Mouse (Mus musculus): ENCODE data around the gene Col4a5. TPM values are rescaled to one million over a fixed set of nuclear protein-coding genes. Genes with fewer than 3 reads are reported as not detected.

Col4a5 gene
- total and polyA plus RNA-seq, 2 experiments = 0.94 to 2.5 TPM

DNA sequence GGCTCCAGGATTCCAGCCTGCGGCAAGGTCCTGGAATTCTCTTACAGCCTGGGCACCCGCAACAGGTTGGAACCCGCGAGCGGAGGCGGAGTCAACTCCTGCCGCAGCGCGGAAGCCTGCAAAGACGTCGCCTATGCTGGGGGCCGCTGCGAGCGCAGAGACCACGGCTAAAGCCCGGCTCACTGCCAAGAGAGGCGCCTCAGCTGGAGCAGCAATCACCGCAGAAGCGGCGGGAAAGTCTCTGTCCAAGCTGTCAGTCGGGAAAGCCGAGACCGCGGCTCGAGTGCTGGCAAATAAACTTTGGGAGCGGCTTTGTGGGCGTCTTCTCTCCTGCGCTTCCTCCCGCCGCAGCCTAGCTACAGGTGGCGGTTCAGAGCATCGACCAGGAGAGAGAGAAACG, 246.5 kb downstream of the Col4a5 start:
- TF ChIP-seq CTCF (IDR thresholded peaks at IDR 0.05; ENCODE audit: low read depth, low read length) = no peak
- no peak for TF ChIP-seq POLR2A (IDR thresholded peaks at IDR 0.05; ENCODE audit: extremely low read depth, insufficient read depth, low read length)
- no peak for DNase-seq (ENCODE audit: extremely low read depth, low read depth, low spot score)
- peak overlapping the region; percentile 46; the same call in 1 of the 2 replicates for H3K4me3 ChIP-seq (ENCODE audit: insufficient read depth, low read depth, low read length)
- H3K36me3 ChIP-seq (ENCODE audit: control insufficient read depth, insufficient read depth, low read length) = no peaks in the 10 kb centered on the region
- no peak overlapping the region for H3K27ac ChIP-seq (replicated peaks; ENCODE audit: insufficient read depth, low read depth, low read length)
- 1% methylated on average over 32 of the region's 33 CpGs for WGBS
- H3K9ac ChIP-seq (ENCODE audit: low read depth, low read length) = no peak overlapping the region
- H3K79me2 ChIP-seq (ENCODE audit: control insufficient read depth, insufficient read depth, low read length) = no peaks in the 10 kb centered on the region
- H3K4me1 ChIP-seq (ENCODE audit: control insufficient read depth, insufficient read depth, low read length) = peaks cover 2% of the 10 kb centered on the region; the same call in 1 of the 2 replicates
- peaks cover 26% of the 10 kb centered on the region for H3K27me3 ChIP-seq (ENCODE audit: control insufficient read depth, insufficient read depth, low read length)

DNA sequence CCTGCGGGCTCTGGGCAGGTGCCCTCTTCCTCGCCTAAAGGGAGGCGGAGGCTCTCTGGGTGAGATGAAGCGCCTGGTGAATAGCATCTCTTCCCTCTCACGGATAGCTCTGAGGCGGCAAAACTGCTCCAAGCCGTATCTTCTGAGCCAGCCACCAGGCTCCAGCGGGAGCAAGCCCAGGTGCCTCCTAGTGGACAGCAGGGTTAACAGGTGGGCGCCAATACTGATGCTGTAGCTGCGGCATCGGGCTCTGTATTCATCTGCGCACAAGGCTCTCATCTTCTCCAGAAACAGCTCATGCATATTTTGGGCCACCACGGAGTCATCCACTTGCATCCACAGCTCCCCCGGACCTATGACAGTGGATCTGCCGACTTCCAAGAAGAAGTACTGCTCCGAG, 248.8 kb downstream of the Col4a5 start:
- H3K36me3 ChIP-seq (ENCODE audit: control insufficient read depth, insufficient read depth, low read length) = no peaks in the 10 kb centered on the region
- WGBS = 4% methylated on average over 16 of the region's 16 CpGs

DNA sequence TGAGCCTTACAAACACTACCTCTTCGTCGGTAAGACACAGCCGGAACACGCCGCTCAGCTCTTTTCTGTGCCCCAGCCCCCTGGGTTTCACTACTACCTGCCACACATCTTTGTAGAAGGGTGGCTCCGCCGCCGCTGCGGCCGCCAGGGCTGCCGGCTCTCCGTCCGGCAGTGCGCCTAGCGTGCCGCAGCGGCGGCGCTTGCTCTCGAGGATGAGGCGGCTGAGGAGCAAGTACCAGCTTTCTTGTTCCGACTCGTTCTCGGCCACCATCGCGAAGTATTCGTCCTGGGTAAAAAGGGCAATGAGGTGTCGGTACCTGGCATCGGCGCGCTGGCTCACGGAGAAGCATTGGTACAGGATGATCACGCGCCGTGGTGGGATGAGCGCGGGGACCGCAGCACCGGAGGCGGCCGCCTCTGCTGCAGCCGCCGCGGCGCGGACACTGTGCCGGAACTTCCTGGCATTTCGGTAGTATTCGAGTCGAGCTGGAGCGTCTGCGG, 249.3 kb downstream of the Col4a5 start:
- TF ChIP-seq POLR2A (IDR thresholded peaks at IDR 0.05; ENCODE audit: extremely low read depth, insufficient read depth, low read length) (no peak), CTCF (IDR thresholded peaks at IDR 0.05; ENCODE audit: low read depth, low read length) (no peak)
- 3% methylated on average over 48 of the region's 52 CpGs for WGBS
- Histone ChIP-seq H3K27me3 (ENCODE audit: control insufficient read depth, insufficient read depth, low read length) (peaks cover 26% of the 10 kb centered on the region), H3K27ac (replicated peaks; ENCODE audit: insufficient read depth, low read depth, low read length) (no peak overlapping the region), H3K79me2 (ENCODE audit: control insufficient read depth, insufficient read depth, low read length) (no peaks in the 10 kb centered on the region), H3K36me3 (ENCODE audit: control insufficient read depth, insufficient read depth, low read length) (no peaks in the 10 kb centered on the region), H3K9ac (ENCODE audit: low read depth, low read length) (no peak overlapping the region), H3K4me1 (ENCODE audit: control insufficient read depth, insufficient read depth, low read length) (peaks cover 2% of the 10 kb centered on the region; the same call in 1 of the 2 replicates), H3K4me3 (ENCODE audit: insufficient read depth, low read depth, low read length) (no peak overlapping the region)
- DNase-seq (ENCODE audit: extremely low read depth, low read depth, low spot score) = no peak

More for the DNA sequence above, 248.8 kb downstream of the Col4a5 start:
- Histone ChIP-seq H3K27me3 (ENCODE audit: control insufficient read depth, insufficient read depth, low read length) (peaks cover 26% of the 10 kb centered on the region), H3K4me3 (ENCODE audit: insufficient read depth, low read depth, low read length) (no peak overlapping the region), H3K9ac (ENCODE audit: low read depth, low read length) (no peak overlapping the region), H3K4me1 (ENCODE audit: control insufficient read depth, insufficient read depth, low read length) (peaks cover 2% of the 10 kb centered on the region; the same call in 1 of the 2 replicates), H3K79me2 (ENCODE audit: control insufficient read depth, insufficient read depth, low read length) (no peaks in the 10 kb centered on the region), H3K27ac (replicated peaks; ENCODE audit: insufficient read depth, low read depth, low read length) (no peak overlapping the region)
- no peak for DNase-seq (ENCODE audit: extremely low read depth, low read depth, low spot score)
- TF ChIP-seq CTCF (IDR thresholded peaks at IDR 0.05; ENCODE audit: low read depth, low read length) (no peak), POLR2A (IDR thresholded peaks at IDR 0.05; ENCODE audit: extremely low read depth, insufficient read depth, low read length) (no peak)

DNA sequence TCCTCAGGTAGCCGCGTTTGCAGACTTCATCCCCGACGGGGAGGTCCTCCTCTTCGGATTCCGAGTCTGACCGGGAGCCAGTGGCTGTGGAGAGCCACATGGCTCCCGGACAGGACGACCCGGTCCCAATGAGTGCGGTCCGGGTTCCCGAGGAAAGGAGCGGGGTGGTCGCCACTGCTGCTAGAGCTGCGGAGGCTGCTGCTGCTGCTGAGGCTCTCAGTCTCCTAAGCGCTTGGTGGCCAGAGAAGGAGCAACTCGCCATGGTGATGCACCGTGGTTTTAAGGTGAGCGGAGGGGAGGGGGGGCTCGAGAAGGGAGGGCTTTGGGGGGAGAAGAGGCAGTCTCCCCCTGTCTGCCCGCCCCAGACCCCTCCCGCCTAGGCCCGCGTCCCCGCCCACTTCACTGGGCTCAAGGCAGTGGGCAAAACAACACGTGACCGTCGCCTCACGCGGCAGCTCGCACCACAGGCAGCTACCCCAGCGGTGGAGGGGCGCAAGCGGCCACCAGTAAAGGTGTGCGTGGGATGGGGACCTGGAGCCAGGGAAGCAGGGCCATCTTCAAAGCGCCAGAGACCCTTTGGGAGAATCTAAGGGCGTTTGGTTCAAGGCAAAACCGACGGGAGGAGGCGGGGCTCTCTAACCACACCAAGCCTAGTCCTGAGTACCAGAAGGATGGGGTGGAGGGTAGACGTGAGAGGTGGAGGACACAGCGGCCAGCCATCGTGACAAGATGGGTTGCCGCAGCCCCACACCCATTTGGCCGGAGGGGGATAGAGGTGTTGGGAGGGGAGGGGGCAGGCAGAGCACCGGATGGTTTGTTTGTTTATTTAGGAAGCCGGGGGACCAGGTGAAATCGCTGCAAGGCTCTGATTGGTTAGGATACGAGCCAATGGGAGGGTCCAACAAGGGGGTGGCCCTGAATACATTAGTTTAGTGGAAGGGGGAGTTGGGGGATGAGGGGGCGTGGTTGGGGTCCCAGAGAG, 250.0 kb downstream of the Col4a5 start, which contains the start of gene Irs4:
Gene Irs4, minus strand, starts transcription at position 327 of the 982 bp plus-strand sequence.
- H3K27ac ChIP-seq (replicated peaks; ENCODE audit: insufficient read depth, low read depth, low read length) = no peak within 1 kb of the TSS
- DNase-seq (ENCODE audit: extremely low read depth, low read depth, low spot score) = no peak
- no peak within 1 kb of the TSS for H3K4me3 ChIP-seq (ENCODE audit: insufficient read depth, low read depth, low read length)
- peaks cover 26% of the 10 kb centered on the region for H3K27me3 ChIP-seq (ENCODE audit: control insufficient read depth, insufficient read depth, low read length)
- no peaks in the 10 kb centered on the region for H3K79me2 ChIP-seq (ENCODE audit: control insufficient read depth, insufficient read depth, low read length)
- H3K36me3 ChIP-seq (ENCODE audit: control insufficient read depth, insufficient read depth, low read length) = no peaks in the 10 kb centered on the region
- H3K4me1 ChIP-seq (ENCODE audit: control insufficient read depth, insufficient read depth, low read length) = peaks cover 2% of the 10 kb centered on the region; the same call in 1 of the 2 replicates
- TF ChIP-seq POLR2A (IDR thresholded peaks at IDR 0.05; ENCODE audit: extremely low read depth, insufficient read depth, low read length) (no peak), CTCF (IDR thresholded peaks at IDR 0.05; ENCODE audit: low read depth, low read length) (no peak)
- H3K9ac ChIP-seq (ENCODE audit: low read depth, low read length) = no peak within 1 kb of the TSS
- 1% methylated on average over 44 of the region's 51 CpGs for WGBS

DNA sequence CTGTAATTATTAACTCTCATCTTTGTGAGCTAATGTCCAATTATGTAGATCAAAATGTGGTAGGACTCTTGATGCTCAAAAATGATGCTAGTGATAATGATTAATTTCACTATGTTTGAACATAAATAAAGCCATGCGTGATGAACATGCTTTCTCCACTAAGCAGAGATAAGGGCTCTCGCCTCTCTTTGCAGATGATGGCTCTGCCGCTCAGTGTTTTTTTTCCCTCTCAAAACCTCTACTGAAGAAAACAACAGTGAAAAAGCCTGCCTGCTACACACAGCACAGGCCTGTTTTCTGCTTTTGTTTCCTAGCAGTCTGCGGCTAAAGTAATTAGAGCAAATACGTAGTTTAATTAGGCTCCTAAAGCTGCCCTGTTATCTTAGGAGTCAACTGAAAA, 254.4 kb downstream of the Col4a5 start:
- TF ChIP-seq POLR2A (IDR thresholded peaks at IDR 0.05; ENCODE audit: extremely low read depth, insufficient read depth, low read length) (no peak), CTCF (IDR thresholded peaks at IDR 0.05; ENCODE audit: low read depth, low read length) (no peak)
- H3K4me1 ChIP-seq (ENCODE audit: control insufficient read depth, insufficient read depth, low read length) = no peaks in the 10 kb centered on the region
- H3K9ac ChIP-seq (ENCODE audit: low read depth, low read length) = no peak overlapping the region
- no peak overlapping the region for H3K27ac ChIP-seq (replicated peaks; ENCODE audit: insufficient read depth, low read depth, low read length)
- H3K79me2 ChIP-seq (ENCODE audit: control insufficient read depth, insufficient read depth, low read length) = no peaks in the 10 kb centered on the region
- H3K27me3 ChIP-seq (ENCODE audit: control insufficient read depth, insufficient read depth, low read length) = peaks cover 9% of the 10 kb centered on the region
- H3K36me3 ChIP-seq (ENCODE audit: control insufficient read depth, insufficient read depth, low read length) = no peaks in the 10 kb centered on the region
- DNase-seq (ENCODE audit: extremely low read depth, low read depth, low spot score) = no peak
- 39% methylated on average over 5 of the region's 5 CpGs for WGBS
- no peak overlapping the region for H3K4me3 ChIP-seq (ENCODE audit: insufficient read depth, low read depth, low read length)

Other genes with a start within 250 kb of the Col4a5 start
- under 0.01 and 0.09 TPM in 2 replicates for gene Col4a6, start 1.3 kb upstream of the Col4a5 start, total RNA-seq (2014; rRNA removed)
- gene Col4a6, start 1.3 kb upstream of the Col4a5 start, polyA plus RNA-seq (2012; rRNA removed) = 0.01 and 0.02 TPM in 2 replicates
- not detected in 2 replicates for gene Irs4, start 249.9 kb downstream of the Col4a5 start, total RNA-seq (2014; rRNA removed)
- gene Irs4, start 249.9 kb downstream of the Col4a5 start, polyA plus RNA-seq (2012; rRNA removed) = not detected in 2 replicates

Measured in liver, adult 2 months (tissue).